Mouse (Mus musculus) bone marrow, adult 2 months (tissue): ENCODE measurements at regions not wholly inside any gene's neighbourhood (a gene's known extent, or its start where the extent isn't known, plus 50 kb on each side); places are given as distances from the start of the nearest gene placed in this dataset.

Experiments
- CTCF ChIP-seq: fragments of 200-500 bp; IDR thresholded peaks from 2 replicates; pipeline ENCODE4 v1.5.1; 2011; ENCODE audit warnings: low read length, control low read depth; ENCODE audit not compliant: control insufficient read depth, insufficient read depth
- POLR2A ChIP-seq: fragments of 200-500 bp; IDR thresholded peaks from 2 replicates; pipeline ENCODE4 v1.6.1; 2011; ENCODE audit warnings: low read depth, mild to moderate bottlenecking, control low read depth, low read length, borderline replicate concordance; ENCODE audit not compliant: control insufficient read depth

GRCm38 (mm10) chr7:135768064-135768463 is 51.9 kb upstream of the Mki67 start:
- no peak for TF ChIP-seq POLR2A
- no peak for TF ChIP-seq CTCF
